Mouse (Mus musculus) T-helper 17 cell (primary cell): Measurements from ENCODE around the gene Tlcd1.
"Not testable (repeated sequence)": the region's sequence is repeated elsewhere in the genome, so short reads cannot be mapped to it uniquely, and the experiment has no call there.

Source experiments
- in situ Hi-C, 2 experiments: fragments of 300-600 bp; cut with MboI, MseI; formaldehyde crosslinking; loops; 1 replicate in 1 of 2; 2 replicates in 1 of 2; pipeline ENCODE4 v1.15.1; 2025; ENCODE audit warnings: high pct_unique_total_duplicates in 2 of 2

Gene Tlcd1

DNA sequence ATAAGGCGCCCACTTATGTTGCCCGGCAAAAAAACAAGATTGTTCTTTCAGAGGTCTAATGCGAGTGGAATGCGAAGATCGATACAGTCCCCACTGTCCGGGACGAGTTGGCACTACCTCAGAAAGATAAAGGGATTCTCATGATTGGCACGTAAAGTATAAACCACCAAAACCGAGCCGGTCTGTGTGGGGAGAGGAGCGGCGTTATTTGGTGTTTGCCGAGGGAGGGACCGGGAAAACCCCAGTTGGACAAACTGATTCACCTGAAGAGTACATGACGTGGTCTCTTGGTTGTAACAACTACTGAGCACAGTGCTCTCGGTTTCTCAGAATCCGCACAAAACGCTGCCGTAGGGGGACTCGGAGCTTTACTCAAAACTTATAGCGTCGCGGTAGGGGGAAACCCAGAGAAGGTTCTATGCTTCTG is 407 bp downstream of the Tlcd1 start:
- in situ Hi-C loops, result loop anchor here in 1 of 2 experiments (10.0 kb wide), 1 partner anchor 958 kb away; no protein-coding TSS in a partner anchor

DNA sequence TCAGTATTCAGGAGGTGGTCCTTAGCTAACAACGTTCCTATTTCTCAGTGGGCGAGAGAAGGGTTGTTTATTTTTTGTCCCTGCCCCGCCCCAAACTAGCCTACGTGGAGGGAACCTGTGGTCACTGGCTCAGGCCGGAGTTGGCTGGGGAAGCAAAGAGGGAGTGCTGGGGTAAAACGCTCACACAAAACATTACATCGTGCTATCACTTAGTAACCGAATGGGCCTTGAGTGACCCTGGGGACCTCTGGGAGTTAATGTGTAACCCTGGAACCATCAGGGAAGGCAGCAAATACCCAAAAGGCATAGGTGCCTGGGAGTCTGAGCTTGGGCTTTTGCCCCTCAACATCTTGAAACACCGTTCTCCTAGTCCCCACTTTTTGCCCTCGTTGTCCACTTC is 926 bp downstream of the Tlcd1 start:
- in situ Hi-C loops, result loop anchor here in 1 of 2 experiments (10.0 kb wide), 1 partner anchor 957 kb away; no protein-coding TSS in a partner anchor

DNA sequence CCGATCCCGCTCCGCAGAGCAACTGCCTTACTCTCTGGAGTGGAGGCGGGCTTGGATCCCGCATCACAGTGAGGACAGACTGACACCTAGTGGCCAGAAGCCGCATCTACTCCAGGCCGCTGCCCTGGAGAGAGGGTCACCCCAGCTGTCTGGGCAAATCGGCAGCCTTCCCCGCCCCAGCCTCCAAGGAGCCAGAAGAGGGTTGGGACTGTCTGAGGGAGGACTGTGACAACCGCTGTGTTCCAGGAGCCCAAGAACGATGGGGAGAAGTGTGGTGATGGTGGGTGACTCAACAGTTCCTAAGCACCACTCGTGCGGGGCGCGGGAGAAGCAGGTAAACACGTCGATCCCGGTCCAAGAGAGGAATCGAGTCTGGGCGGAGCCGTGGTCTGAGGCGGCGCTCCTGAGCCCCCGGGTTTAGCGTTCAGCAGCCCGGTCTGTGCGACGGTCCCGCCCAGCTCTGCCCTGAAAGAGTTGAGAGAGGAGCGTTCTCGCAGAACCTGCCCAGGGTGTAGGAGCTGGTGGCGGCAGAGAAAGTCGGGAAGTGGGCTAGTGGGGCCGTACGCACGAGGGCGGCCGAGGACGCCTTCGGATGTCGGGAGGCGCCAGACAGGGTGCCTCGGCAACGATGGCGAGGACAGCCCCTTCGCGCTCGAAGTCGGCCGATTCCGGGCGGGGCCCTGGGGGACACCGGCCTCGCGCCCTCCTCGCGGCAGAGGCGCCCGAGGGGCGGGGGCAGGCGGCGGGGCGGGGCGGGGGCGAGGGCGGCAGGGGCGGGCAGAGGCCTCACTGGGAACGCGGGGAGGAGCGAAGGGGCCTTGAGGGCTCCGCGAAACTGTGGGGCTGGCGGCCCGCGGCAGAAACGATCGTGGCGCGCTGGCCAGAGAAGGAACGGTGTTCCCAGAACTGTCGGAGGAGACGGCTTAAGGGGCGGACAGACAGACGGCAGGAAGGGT is 1.7 kb downstream of the Tlcd1 start:
- in situ Hi-C loops, result loop anchor here in 1 of 2 experiments (10.0 kb wide), 1 partner anchor 957 kb away; no protein-coding TSS in a partner anchor

DNA sequence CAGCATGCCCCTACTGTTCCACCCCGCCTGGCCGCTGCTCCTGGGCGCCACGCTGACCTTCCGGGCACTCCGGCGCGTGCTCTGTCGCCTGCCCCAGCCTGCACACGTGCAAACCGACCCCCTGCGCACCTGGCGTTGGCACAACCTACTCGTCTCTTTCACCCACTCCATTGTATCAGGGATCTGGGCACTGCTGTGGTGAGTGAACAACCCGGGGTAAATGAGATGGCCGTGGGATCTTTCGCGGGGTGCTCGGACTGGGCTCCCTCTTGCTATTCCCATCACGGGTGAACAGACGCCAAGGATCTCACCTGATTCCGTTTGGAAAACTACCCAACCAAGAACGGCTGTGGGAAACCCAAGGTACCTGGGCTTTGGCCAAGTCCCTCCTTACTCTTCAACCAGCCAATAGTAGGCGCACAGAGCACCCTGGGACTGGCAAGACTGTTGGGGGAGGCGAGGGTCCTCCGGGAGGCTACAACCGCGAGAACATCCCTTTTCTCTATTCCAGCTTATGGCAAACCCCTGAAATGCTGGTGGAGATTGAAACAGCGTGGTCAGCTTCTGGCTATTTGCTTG is 2.4 kb downstream of the Tlcd1 start:
- in situ Hi-C loops, result loop anchor here in 1 of 2 experiments (10.0 kb wide), 1 partner anchor 956 kb away; no protein-coding TSS in a partner anchor

DNA sequence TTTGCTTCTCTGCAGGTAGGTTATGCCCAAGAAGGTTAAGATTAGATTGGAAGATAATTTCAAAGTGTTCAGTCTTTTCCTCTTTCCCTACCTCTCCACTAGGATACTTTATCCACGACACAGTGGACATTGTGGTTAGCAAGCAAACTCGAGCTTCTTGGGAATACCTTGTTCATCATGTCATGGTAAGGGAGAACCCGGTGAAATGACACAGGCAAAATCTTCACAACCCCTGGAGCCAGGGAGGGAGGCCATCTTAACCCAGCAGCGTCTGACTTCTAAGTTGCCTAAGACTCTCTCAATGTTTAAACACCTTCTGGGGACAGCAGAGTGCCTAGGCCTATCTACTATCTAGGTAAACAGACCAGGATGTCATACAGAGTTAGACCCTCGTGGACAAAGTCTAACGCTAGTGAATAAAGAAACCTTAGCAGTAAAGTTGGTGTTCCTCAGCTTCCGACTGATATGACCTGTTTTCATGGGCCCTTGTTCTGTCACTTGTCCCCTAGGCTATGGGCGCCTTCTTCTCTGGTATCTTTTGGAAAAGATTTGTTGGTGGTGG is 3.0 kb downstream of the Tlcd1 start:
- in situ Hi-C loops, result loop anchor here in 1 of 2 experiments (10.0 kb wide), 1 partner anchor 955 kb away; no protein-coding TSS in a partner anchor

DNA sequence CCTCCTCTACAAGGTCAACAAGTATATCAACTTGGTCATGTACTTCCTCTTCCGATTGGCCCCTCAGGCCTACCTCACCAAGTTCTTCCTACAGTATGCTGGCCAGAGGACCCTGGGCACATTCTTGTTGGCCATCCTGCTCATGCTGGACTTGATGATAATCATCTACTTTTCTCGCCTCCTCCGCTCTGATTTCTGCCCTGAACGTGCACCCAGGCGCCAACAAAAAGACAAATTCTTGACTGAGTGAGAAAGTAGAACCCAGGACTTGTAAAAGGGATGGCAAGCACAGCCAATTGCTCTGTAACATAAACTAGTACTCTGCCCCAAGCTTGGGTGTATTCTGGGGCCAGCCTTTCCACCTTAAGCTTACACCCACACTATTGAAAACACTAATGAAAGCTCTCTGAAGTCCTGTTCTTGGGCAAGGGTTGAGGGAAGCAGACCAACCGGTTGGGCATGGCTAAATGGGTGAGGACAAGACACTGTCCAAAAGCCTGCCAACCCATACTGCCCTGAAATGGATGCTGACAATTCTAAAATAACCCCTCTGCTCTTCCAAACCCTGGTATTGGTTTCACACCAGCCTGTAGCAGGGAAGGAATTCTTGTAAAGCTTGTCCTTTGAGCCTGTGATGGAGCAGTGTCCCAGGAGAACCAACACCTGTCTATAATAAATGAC is 3.7 kb downstream of the Tlcd1 start:
- in situ Hi-C loops, result no loop called here

DNA sequence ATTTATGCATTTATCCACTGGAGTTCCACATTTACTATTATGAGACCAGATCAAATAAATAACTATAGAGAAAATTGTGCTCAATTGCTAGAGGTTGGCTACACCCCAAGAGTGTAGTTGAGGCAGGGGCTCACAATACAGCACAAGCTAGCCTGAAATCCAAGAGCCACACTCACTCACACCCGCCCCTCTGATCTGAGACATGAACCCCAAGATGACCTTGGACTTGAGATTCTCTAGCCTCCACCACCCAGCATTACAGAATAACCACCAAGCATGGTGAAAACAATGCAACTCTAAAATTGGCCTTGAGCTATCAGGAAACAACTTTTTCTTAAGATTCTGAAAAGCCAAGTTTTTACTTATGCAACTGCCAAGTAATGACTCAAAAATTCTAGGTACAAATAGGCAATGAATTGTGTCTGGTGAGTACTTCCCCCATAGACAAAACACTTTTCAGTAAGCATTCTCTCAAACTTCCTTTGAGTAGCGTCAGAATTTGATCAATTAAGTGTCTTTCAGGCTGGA is 5.4 kb downstream of the Tlcd1 start:
- in situ Hi-C loops, result no loop called here

DNA sequence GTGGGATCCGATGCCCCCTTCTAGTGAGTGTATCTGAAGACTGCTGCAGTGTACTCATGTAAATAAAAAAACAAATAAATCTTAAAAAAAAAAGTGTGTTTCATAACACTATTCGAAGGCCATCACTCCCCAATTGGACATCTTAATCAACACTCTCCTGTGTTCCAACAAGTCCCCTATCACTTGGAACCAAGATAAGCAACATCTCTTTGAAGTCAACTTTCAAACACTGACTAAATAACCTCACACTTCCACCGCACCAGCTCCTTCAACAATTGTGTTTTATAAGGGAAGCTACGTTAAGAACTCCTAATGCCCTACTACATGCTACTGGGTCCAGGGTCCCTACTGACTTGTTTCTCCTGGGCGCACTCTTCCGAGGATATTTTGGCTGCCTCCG is 5.9 kb downstream of the Tlcd1 start:
- in situ Hi-C loops, result no loop called here

DNA sequence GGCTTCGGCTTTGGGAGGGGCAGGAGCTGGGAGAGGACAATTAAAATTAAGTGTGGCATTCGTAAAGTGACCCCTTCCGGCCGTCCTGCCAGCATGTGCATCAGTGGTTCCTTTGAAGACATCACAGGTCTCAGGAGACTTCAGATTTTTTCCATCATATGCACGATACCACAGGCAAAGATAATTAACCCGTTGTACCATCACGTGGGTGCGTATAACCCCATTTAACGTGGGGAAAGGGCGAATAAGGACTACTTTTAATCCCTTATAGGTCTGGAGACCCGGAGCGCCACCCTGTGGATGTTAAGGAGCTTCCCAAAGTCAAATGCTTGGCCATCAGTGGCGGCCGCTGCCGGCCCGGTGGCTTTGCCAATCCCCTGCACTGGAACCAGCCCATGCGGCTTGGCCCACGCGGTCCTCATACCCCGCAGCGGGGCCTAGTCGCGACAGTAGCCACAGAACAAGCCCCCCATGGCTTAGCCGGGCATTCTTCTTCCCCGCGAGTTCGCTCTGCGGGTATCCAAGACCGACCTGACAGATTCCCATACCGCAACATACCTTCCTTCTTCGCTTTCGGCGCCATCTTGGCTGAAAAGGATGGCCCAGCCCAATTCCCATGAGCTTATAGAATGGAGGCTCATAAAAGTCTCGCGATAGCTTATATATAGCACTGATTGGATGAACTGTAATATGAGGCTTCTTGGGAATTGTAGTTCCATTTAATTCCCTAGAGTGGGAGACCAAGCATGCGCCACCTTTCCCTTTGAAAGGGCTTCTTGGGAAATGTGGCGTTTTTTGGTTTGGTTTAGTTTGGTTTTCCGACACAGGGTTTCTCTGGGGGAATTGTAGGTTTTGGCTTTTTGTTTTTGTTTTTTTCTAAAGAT is 6.7 kb downstream of the Tlcd1 start, which contains the start of gene Rpl23a:
Gene Rpl23a (minus strand): TSS at position 624 of the 884 bp plus-strand sequence.
- in situ Hi-C loops, result no loop called here

DNA sequence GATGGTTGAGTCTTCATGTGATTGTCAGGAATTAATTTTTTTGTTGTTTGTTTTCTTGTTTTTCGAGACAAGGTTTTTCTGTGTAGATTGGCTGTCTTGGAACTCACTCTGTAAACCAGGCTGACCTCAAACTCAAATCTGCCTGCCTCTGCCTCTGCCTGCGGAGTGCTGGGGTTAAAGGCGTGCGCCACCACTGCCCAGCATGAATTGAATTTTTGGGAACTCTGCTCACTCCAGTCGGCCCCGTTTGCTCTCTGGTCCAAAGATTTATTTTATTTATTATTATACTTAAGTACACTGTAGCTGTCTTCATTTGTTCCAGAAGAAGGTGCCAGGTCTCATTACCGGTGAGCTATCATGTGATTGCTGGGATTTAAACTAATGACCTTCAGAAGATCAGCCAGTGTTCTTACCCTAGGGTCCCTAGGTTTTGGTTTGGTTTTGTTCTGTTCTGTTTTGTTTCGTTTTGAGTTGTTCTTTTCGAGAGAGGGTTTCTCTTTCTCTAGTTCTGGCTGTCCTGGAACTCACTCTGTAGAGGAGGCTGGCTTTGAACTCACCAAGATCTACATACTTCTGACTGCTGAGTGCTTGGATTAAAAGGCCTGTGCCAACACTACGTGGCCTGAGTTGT is 7.5 kb downstream of the Tlcd1 start:
- in situ Hi-C loops, result no loop called here

DNA sequence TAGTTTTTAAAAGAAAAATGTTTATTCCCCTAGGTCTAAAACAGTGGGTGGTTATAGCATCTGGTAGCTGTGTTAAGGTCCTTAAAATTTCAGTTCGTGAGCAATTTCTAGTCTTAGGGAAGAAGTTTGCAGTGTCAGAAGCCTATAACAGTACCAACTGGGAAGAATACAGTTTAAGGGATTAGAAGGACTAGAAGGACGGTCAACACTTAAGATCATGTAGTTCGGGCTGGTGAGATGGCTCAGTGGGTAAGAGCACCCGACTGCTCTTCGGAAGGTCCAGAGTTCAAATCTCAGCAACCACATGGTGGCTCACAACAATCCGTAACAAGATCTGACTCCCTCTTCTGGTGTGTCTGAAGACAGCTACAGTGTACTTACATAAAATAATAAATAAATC is 8.2 kb downstream of the Tlcd1 start:
- in situ Hi-C loops, result not testable (repeated sequence)

DNA sequence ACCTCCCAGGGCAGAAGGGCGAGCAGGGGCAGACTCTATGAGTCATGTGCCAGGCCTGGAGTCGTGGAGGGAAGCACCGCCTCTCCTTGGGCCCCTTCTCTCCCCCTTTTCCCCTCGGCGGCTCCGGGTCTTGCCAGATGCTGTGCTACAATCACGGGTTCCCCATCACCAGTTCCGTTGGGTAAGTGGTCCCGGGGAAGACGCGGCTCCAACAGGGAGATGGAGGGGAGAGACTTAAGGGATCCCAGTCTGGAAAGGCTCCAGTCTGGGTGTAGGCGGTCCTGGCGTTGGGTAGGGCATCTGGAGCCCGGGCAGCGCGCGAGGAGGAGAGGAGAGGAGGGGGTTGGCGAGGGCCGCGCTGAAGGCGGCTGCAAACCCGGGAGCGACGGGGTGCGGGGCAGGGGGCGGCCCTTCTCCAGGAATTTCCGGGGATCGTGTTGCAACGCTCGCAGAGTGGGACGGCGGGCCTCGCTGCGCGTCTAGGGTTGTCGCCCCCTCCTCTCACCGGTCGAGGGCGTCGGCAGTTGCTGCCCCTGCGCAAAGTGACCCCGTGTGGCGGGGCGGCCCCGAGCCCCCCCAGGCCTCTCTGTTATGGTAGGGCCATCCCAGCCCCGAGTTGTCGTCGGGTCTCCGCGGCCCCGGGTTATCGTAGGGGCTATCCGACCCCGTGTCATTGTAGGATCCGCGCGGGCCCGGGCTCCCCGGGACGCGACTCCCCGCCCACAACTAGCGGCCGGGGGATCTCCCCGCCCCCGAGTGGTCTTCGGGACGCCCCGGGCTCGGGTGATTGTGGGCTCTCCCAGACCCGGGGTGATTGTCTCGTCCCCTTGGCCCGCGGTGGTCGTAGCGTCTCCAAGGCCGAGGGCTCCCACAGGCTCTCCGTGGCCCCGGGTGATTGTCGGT is 12.1 kb downstream of the Tlcd1 start, which contains the start of gene Rab34:
Gene Rab34 (plus strand): TSS at position 100 of the 903 bp plus-strand sequence.
- in situ Hi-C loops, result no loop called here

DNA sequence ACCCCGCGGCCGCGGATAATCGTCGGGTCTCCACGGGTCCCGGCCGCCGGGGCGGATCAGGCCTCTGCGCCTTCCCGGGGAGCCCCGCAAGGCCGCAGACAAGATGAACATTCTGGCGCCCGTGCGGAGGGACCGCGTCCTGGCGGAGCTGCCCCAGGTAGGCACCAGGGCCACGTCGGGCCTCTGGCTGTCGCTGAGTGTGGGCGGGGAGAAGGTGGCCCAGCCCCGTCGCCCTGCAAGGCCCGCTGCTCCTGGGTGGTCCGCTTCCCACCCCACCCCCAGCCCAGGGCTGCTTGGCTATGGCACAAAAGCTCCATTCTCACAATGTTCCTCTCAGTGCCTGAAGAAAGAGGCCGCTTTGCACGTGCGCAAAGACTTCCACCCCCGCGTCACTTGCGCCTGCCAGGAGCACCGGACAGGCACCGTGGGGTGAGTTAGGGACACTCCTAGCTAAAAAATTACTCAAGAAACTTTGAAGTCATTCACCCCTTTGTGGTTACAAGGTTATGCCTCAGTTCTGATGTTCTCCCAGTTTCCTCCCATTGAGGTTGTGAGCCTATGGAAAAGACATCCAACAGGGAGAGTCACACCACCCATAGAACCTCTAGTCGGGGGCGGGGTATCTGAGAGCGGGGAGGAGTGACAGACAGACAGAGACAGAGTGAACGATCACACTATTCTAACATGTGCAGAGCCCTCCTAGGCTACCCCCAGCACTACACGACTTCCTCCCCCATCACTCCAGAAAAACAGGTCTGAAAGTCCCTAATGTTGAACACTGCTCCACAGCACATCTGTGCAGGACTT is 12.9 kb downstream of the Tlcd1 start:
- in situ Hi-C loops, result no loop called here

DNA sequence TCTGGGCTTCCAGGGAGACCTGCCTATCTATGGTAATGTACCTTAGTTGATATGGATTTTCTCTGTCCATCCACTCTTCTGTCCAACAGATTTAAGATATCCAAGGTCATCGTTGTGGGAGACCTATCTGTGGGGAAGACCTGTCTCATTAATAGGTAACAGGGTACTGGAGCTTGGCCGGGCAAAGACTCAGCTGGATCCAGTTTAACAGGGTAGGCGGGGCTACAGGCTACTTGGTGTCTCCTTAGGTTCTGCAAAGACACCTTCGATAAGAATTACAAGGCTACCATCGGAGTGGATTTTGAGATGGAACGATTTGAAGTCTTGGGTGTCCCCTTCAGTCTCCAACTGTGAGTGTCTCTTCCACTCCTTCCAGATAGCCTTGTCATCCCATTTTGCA is 13.5 kb downstream of the Tlcd1 start:
- in situ Hi-C loops, result no loop called here

DNA sequence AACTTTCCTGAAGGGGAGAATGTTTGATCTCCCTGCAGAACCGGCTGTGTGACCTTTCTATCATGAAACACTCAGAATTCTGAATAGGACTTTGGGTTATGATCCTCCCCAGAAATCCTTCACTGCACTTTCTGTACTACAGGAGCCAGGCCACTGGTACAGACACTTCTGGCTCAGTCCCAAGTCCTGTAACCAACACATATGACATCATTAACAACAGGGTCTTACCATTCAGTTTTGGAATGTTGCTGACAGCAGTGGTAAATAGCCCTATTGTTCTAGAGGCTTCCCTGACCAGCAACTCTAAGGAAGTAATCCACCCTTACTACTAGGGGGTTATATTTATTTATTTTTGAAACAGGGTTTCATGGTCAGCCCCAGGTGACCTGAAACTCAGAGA is 16.6 kb downstream of the Tlcd1 start, which contains the start of gene Proca1:
Gene Proca1 (plus strand): TSS at position 280 of the 400 bp plus-strand sequence.
- in situ Hi-C loops, result no loop called here

DNA sequence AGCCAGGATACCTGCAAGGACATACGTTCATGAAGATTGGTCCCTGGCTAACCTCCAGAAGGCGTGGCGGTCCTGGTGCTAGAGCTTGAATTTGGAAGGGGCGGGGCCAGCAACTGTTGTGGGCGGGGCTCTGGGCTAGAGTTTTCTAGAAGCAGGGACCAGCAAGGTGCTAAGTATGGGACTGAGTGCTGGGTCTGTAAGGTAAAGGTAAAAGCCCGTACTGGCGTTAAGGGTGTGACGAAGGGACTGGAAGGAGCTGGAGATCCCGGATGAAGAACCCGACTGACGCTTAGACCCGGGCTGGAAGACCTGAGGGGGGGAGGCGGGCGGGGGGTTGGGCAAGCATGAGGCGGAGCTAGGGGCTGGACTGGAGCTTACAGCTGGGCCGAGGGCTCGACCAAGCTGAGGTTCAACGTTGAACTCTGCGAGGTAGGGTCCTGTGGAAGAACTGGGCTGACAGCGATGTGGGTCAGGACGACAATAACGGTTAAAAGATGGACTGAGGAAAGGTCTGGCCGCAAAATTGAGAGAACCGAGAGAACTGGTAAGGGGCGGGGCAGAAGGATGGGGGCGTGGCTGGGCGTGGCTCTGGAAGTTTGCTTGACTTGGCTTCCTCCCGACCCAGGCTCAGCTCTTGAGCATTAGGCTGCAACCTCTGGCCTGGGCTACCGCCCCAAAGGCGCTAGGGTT is 18.0 kb downstream of the Tlcd1 start:
- in situ Hi-C loops, result no loop called here
